Mouse (Mus musculus): ENCODE data around the gene Rab20. TPM values are rescaled to one million over a fixed set of nuclear protein-coding genes. Genes with fewer than 3 reads are reported as not detected.

Gene Rab20
- polyA plus RNA-seq, 1 experiment: 2.1 TPM

DNA sequence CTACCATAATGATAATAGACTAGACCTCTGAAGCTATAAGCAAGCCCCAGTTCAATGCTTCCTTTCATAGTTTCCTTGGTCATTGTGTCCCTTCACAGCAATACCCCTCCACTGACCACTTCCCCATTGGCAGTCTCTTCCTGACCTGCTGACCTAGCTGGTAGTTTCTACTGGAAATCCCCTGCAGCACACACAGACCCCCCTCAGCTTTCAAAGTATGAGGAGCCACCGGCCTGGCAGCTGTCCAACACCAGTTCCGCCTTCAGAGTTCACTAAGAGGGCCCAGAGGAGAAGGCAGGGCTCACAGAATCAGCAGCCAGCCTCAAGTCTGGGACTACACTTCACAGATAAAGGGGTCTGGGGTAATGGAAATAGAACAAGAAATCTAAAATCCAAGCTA lies 17.6 kb downstream of the Rab20 start:
- H3ac ChIP-seq (ENCODE audit: control insufficient read depth, insufficient read length, low read depth): no peak overlapping the region
- no peak overlapping the region for H3K4me3 ChIP-seq (ENCODE audit: insufficient read depth, poor library complexity, severe bottlenecking)
- no peaks in the 10 kb centered on the region for H3K36me3 ChIP-seq (ENCODE audit: control insufficient read depth, insufficient read depth)
- TF ChIP-seq MYOD1 (IDR thresholded peaks at IDR 0.05; ENCODE audit: control insufficient read depth, insufficient read length, low read depth): no peak
- TF ChIP-seq CTCF (IDR thresholded peaks at IDR 0.05; ENCODE audit: control insufficient read depth, insufficient read depth, insufficient read length): no peak
- TF ChIP-seq MYOG (IDR thresholded peaks at IDR 0.05; ENCODE audit: control insufficient read depth, extremely low read depth, insufficient read length): no peak
- TF ChIP-seq CEBPB (IDR thresholded peaks at IDR 0.05; ENCODE audit: low read depth): no peak
- TF ChIP-seq MAX (IDR thresholded peaks at IDR 0.05): no peak
- no peak for TF ChIP-seq FOSL1 (IDR thresholded peaks at IDR 0.05; ENCODE audit: insufficient read depth, low read length, poor library complexity, severe bottlenecking)
- TF ChIP-seq USF1 (IDR thresholded peaks at IDR 0.05; ENCODE audit: low read depth): no peak
- H3K79me3 ChIP-seq (ENCODE audit: low read depth): no peaks in the 10 kb centered on the region
- no peaks in the 10 kb centered on the region for H3K79me2 ChIP-seq (ENCODE audit: control insufficient read depth, insufficient read depth)
- no peaks in the 10 kb centered on the region for H3K27me3 ChIP-seq (ENCODE audit: control insufficient read depth, insufficient read depth, insufficient read length)

DNA sequence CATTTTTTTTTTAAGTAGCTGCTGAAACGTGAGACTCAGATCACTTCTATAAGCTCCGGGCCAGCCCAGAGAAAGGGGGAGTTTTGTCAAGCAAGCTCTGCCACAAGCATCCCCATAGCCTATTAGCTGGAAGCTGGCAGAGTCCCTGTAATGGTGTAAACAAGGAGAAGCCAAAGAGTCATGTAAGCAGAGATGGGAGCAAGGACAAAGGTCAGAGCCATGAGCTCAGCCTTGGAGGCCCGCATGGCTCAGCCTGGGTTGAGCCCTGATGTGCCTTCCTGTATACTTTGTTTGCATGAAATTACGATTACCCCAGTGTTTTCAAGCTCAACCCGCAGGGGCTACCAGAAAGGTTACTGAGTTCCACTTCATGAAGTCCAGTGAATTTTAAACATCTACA lies 19.5 kb downstream of the Rab20 start:
- TF ChIP-seq CTCF (IDR thresholded peaks at IDR 0.05; ENCODE audit: control insufficient read depth, insufficient read depth, insufficient read length) (no peak), CEBPB (IDR thresholded peaks at IDR 0.05; ENCODE audit: low read depth) (no peak), MYOG (IDR thresholded peaks at IDR 0.05; ENCODE audit: control insufficient read depth, extremely low read depth, insufficient read length) (no peak), MYOD1 (IDR thresholded peaks at IDR 0.05; ENCODE audit: control insufficient read depth, insufficient read length, low read depth) (no peak), FOSL1 (IDR thresholded peaks at IDR 0.05; ENCODE audit: insufficient read depth, low read length, poor library complexity, severe bottlenecking) (no peak), MAX (IDR thresholded peaks at IDR 0.05) (no peak), USF1 (IDR thresholded peaks at IDR 0.05; ENCODE audit: low read depth) (no peak)
- Histone ChIP-seq H3K27me3 (ENCODE audit: control insufficient read depth, insufficient read depth, insufficient read length) (no peaks in the 10 kb centered on the region), H3K4me3 (ENCODE audit: insufficient read depth, poor library complexity, severe bottlenecking) (no peak overlapping the region), H3ac (ENCODE audit: control insufficient read depth, insufficient read length, low read depth) (no peak overlapping the region), H3K79me3 (ENCODE audit: low read depth) (no peaks in the 10 kb centered on the region), H3K36me3 (ENCODE audit: control insufficient read depth, insufficient read depth) (no peaks in the 10 kb centered on the region), H3K79me2 (ENCODE audit: control insufficient read depth, insufficient read depth) (no peaks in the 10 kb centered on the region)

DNA sequence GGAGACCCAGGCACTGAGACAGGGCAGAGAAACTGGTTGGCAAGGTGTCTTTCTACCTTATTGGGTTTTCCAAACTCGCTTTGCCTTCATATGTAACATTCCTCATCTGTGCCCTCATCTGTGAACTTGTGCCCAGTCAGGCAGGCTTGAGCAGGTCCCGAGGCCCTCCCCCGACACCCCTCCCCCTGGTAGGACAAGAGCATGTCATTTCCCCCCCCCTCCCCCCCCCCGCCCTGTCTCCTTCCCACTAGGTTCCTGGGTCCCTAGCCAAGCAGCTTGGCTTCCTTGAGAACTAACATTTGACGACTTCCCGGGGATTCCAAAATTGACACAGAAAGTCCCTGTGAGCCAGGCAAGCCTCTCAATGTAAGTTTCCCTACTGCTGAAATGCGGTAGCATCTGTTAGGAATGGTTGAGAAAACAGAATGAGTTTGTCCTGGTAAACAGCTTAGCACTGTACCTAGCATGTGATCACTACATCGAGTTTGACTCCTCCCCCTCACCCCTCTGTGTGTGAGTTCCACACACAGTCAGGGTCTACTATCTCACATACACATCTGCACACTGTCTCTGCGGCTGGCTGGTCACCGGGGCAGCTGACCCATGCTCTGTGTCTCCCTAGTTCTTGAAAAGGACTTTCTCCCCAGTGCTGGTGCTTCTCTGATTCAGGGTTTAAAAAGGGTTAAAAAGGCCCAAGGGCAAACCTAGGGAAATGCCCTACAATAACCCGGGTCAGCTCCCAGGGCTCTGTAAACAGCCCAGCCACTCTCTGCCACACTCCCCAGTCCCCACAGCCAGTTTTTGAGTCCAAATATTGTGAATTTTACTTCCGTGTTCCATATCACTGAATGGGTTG lies 20.3 kb downstream of the Rab20 start:
- Histone ChIP-seq H3K36me3 (ENCODE audit: control insufficient read depth, insufficient read depth) (no peaks in the 10 kb centered on the region), H3K79me3 (ENCODE audit: low read depth) (no peaks in the 10 kb centered on the region), H3K79me2 (ENCODE audit: control insufficient read depth, insufficient read depth) (no peaks in the 10 kb centered on the region), H3K4me3 (ENCODE audit: insufficient read depth, poor library complexity, severe bottlenecking) (no peak overlapping the region), H3K27me3 (ENCODE audit: control insufficient read depth, insufficient read depth, insufficient read length) (no peaks in the 10 kb centered on the region), H3ac (ENCODE audit: control insufficient read depth, insufficient read length, low read depth) (no peak overlapping the region)
- TF ChIP-seq MYOD1 (IDR thresholded peaks at IDR 0.05; ENCODE audit: control insufficient read depth, insufficient read length, low read depth): no peak
- TF ChIP-seq MYOG (IDR thresholded peaks at IDR 0.05; ENCODE audit: control insufficient read depth, extremely low read depth, insufficient read length): no peak
- TF ChIP-seq CTCF (IDR thresholded peaks at IDR 0.05; ENCODE audit: control insufficient read depth, insufficient read depth, insufficient read length): no peak
- TF ChIP-seq FOSL1 (IDR thresholded peaks at IDR 0.05; ENCODE audit: insufficient read depth, low read length, poor library complexity, severe bottlenecking): no peak
- no peak for TF ChIP-seq CEBPB (IDR thresholded peaks at IDR 0.05; ENCODE audit: low read depth)
- no peak for TF ChIP-seq MAX (IDR thresholded peaks at IDR 0.05)
- TF ChIP-seq USF1 (IDR thresholded peaks at IDR 0.05; ENCODE audit: low read depth): no peak

GRCm38 (mm10) chr8:11457278-11457677 lies 21.2 kb downstream of the Rab20 start:
- TF ChIP-seq USF1 (IDR thresholded peaks at IDR 0.05; ENCODE audit: low read depth) (no peak), FOSL1 (IDR thresholded peaks at IDR 0.05; ENCODE audit: insufficient read depth, low read length, poor library complexity, severe bottlenecking) (no peak), MAX (IDR thresholded peaks at IDR 0.05) (no peak), CTCF (IDR thresholded peaks at IDR 0.05; ENCODE audit: control insufficient read depth, insufficient read depth, insufficient read length) (no peak), CEBPB (IDR thresholded peaks at IDR 0.05; ENCODE audit: low read depth) (no peak), MYOD1 (IDR thresholded peaks at IDR 0.05; ENCODE audit: control insufficient read depth, insufficient read length, low read depth) (no peak), MYOG (IDR thresholded peaks at IDR 0.05; ENCODE audit: control insufficient read depth, extremely low read depth, insufficient read length) (no peak)
- Histone ChIP-seq H3K79me3 (ENCODE audit: low read depth) (no peaks in the 10 kb centered on the region), H3K4me3 (ENCODE audit: insufficient read depth, poor library complexity, severe bottlenecking) (no peak overlapping the region), H3K36me3 (ENCODE audit: control insufficient read depth, insufficient read depth) (no peaks in the 10 kb centered on the region), H3K79me2 (ENCODE audit: control insufficient read depth, insufficient read depth) (no peaks in the 10 kb centered on the region), H3K27me3 (ENCODE audit: control insufficient read depth, insufficient read depth, insufficient read length) (no peaks in the 10 kb centered on the region), H3ac (ENCODE audit: control insufficient read depth, insufficient read length, low read depth) (no peak overlapping the region)

DNA sequence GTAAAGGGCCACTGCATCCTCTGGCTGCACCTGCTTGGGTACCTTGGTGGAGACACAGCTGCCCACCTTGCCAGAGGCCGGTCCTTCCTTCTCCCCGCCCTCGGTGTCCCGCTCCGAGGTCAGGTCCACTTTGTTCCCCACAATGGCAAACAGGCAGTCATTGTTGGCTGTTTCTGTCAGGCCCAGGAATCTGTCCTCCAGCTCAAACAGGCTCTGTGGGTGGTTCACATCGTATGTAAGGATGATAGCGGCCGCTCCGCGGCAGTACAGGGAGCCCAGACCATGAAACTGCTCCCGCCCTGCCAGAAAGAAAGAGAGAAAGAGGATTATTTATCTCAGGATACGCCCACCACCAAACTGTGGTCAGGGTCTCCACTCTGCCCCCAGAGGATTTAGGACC lies 24.3 kb downstream of the Rab20 start:
- Histone ChIP-seq H3K36me3 (ENCODE audit: control insufficient read depth, insufficient read depth) (no peaks in the 10 kb centered on the region), H3K79me2 (ENCODE audit: control insufficient read depth, insufficient read depth) (no peaks in the 10 kb centered on the region), H3ac (ENCODE audit: control insufficient read depth, insufficient read length, low read depth) (no peak overlapping the region), H3K79me3 (ENCODE audit: low read depth) (no peaks in the 10 kb centered on the region), H3K27me3 (ENCODE audit: control insufficient read depth, insufficient read depth, insufficient read length) (no peaks in the 10 kb centered on the region), H3K4me3 (ENCODE audit: insufficient read depth, poor library complexity, severe bottlenecking) (no peak overlapping the region)
- TF ChIP-seq USF1 (IDR thresholded peaks at IDR 0.05; ENCODE audit: low read depth) (no peak), MYOD1 (IDR thresholded peaks at IDR 0.05; ENCODE audit: control insufficient read depth, insufficient read length, low read depth) (no peak), MYOG (IDR thresholded peaks at IDR 0.05; ENCODE audit: control insufficient read depth, extremely low read depth, insufficient read length) (no peak), CTCF (IDR thresholded peaks at IDR 0.05; ENCODE audit: control insufficient read depth, insufficient read depth, insufficient read length) (no peak), FOSL1 (IDR thresholded peaks at IDR 0.05; ENCODE audit: insufficient read depth, low read length, poor library complexity, severe bottlenecking) (no peak), CEBPB (IDR thresholded peaks at IDR 0.05; ENCODE audit: low read depth) (no peak), MAX (IDR thresholded peaks at IDR 0.05) (no peak)
